Comparison of ENCODE assay signal across 11 mouse cellular contexts in genomic region chr13:21033176-21033575, GRCm38 (mm10). TPM values are rescaled to one million over a fixed set of nuclear protein-coding genes. Genes with fewer than 3 reads are reported as not detected.
A peak's percentile ranks its signal among the peaks of the same experiment; 100 is the strongest.
DNase-seq lines count a peak whose midpoint lies in the region; ATAC-seq and TF ChIP-seq lines count a peak whose summit lies in the region.
"Had no signal": no experiment of that assay in that cellular context is flagged by ENCODE, and none has a peak within 500 bp of the region (broad histone marks: within the 10 kb centered on the region; RNA-seq: fewer than 3 reads in every experiment).

No protein-coding gene starts in this region.

- H3K4me2 ChIP-seq in lung, embryonic 14.5 days: no peak overlapping the region

- no peak for DNase-seq in lung, embryonic 14.5 days
- no peak for DNase-seq in lung, postnatal 14 days
- peak in 1 of 2 experiments; percentile 21 for DNase-seq in left cerebral cortex, adult 2 months (ENCODE audit: extremely low spot score in 1 of 2, low spot score in 2 of 2)
- peak; percentile 26 for DNase-seq in right cerebral cortex, postnatal 14 days
- no peak for DNase-seq in heart, adult 2 months
- DNase-seq in adrenal gland, postnatal 14 days: no peak
- DNase-seq: adrenal gland, postnatal 36 days had no signal

- H3K27me3 ChIP-seq in lung, embryonic 14.5 days (ENCODE audit: insufficient read depth, low read length): no peaks in the 10 kb centered on the region
- no peaks in the 10 kb centered on the region for H3K27me3 ChIP-seq in heart, adult 2 months (ENCODE audit: control insufficient read depth, insufficient read depth, low read length)

- no peak for TF ChIP-seq EP300 in heart, adult 2 months (IDR thresholded peaks at IDR 0.05; ENCODE audit: insufficient read depth, low read depth, low read length)

- no peaks in the 10 kb centered on the region for H3K4me1 ChIP-seq in lung, embryonic 14.5 days (ENCODE audit: insufficient read depth)
- H3K4me1 ChIP-seq in cortical plate, adult 2 months (ENCODE audit: control insufficient read depth, insufficient read depth, low read length): no peaks in the 10 kb centered on the region
- no peaks in the 10 kb centered on the region for H3K4me1 ChIP-seq in heart, adult 2 months (ENCODE audit: control insufficient read depth, insufficient read depth, low read length)

- no peak for ATAC-seq in lung, embryonic 14.5 days (ENCODE audit: insufficient read depth)
- ATAC-seq in erythroid progenitor cell, adult 5-6 weeks (replicated peaks; ENCODE audit: low FRiP score, poor library complexity, severe bottlenecking): no peak

- no peaks in the 10 kb centered on the region for H3K9me3 ChIP-seq in lung, embryonic 14.5 days (ENCODE audit: low read depth, low read length)

- H3K4me3 ChIP-seq in lung, embryonic 14.5 days (ENCODE audit: low read depth, low read length): no peak overlapping the region
- H3K4me3 ChIP-seq in cortical plate, adult 2 months (ENCODE audit: insufficient read depth, low read length): no peak overlapping the region
- H3K4me3 ChIP-seq in left cerebral cortex, adult 2 months: no peak overlapping the region
- H3K4me3 ChIP-seq in heart, adult 2 months: no peak overlapping the region

- no peaks in the 10 kb centered on the region for H3K36me3 ChIP-seq in lung, embryonic 14.5 days (ENCODE audit: insufficient read depth)
- no peaks in the 10 kb centered on the region for H3K36me3 ChIP-seq in heart, adult 2 months (ENCODE audit: control insufficient read depth, insufficient read depth, low read length)

- no peak overlapping the region for H3K27ac ChIP-seq in lung, embryonic 14.5 days (ENCODE audit: low read depth)
- no peak overlapping the region for H3K27ac ChIP-seq in cortical plate, adult 2 months (ENCODE audit: insufficient read depth, low read length)
- H3K27ac ChIP-seq in left cerebral cortex, adult 2 months: no peak overlapping the region
- no peak overlapping the region for H3K27ac ChIP-seq in heart, adult 2 months

- intact Hi-C loops in left cerebral cortex, adult 2 months (cut with DNase I): loop anchor here (10.0 kb wide), 1 partner anchor 558 kb away; no protein-coding TSS in a partner anchor
- intact Hi-C loops in heart, adult 2 months (cut with DNase I): no loop called here

- TF ChIP-seq POLR2A in cortical plate, adult 2 months (IDR thresholded peaks at IDR 0.05; ENCODE audit: extremely low read depth, insufficient read depth, low read length): no peak
- no peak for TF ChIP-seq POLR2A in heart, adult 2 months (IDR thresholded peaks at IDR 0.05; ENCODE audit: insufficient read depth, low read depth, low read length)

- H3K9ac ChIP-seq in lung, embryonic 14.5 days: no peak overlapping the region
- H3K9ac ChIP-seq in heart, adult 2 months (ENCODE audit: low read depth, low read length): no peak overlapping the region

- peak; percentile 21; the same call in 1 of the 2 replicates for TF ChIP-seq CTCF in lung, embryonic 14.5 days (IDR thresholded peaks at IDR 0.05; ENCODE audit: low read depth)
- TF ChIP-seq CTCF in cortical plate, adult 2 months (IDR thresholded peaks at IDR 0.05; ENCODE audit: extremely low read depth, insufficient read depth, low read length): peak; percentile 20; the same call in 1 of the 2 replicates
- peak; percentile 43 for TF ChIP-seq CTCF in left cerebral cortex, adult 2 months (IDR thresholded peaks at IDR 0.05)
- no peak for TF ChIP-seq CTCF in heart, adult 2 months (IDR thresholded peaks at IDR 0.05)

- WGBS in lung, embryonic 14.5 days: 56% methylated on average over 3 of the region's 3 CpGs
- WGBS in heart, adult 2 months: 68% methylated on average over 3 of the region's 3 CpGs

- no peaks in the 10 kb centered on the region for H3K79me2 ChIP-seq in heart, adult 2 months (replicated peaks; ENCODE audit: control insufficient read depth, insufficient read depth, low read length)

RNA-seq across cellular contexts. Expression of gene Olfr1370, which starts 41.6 kb away (rescaled TPM):
- not detected in 2 replicates for polyA plus RNA-seq in lung, embryonic 14.5 days (2014; fragmentation: Nextera tagmentation; extraction: Ambion mirVana)
- not detected in 2 replicates for polyA plus RNA-seq in cortical plate, adult 2 months (2012; rRNA removed)
- total RNA-seq in left cerebral cortex, adult 2 months (2021): not detected
- not detected for total RNA-seq in heart, adult 2 months (2021)
- polyA plus RNA-seq in heart, adult 2 months (2012; rRNA removed): not detected in 2 replicates
- not detected in 2 replicates for total RNA-seq in erythroid progenitor cell, adult 5-6 weeks (2015; ENCODE audit: low replicate concordance)
- not detected in 2 replicates for total RNA-seq in erythroid progenitor cell, adult 5-6 weeks (2017; ENCODE audit: low replicate concordance)
- total RNA-seq in adrenal gland, postnatal 14 days (2021): not detected in 2 replicates
- total RNA-seq: adrenal gland, postnatal 36 days; left cerebral cortex, postnatal 36 days had no signal
- polyA plus RNA-seq: heart, embryonic 16.5 days had no signal
